Mouse (Mus musculus) spleen, adult 2 months (tissue): ENCODE data around the gene Cacna1a.

ENCODE experiments used
- CTCF ChIP-seq: fragments of 200-500 bp; IDR thresholded peaks from 2 replicates; pipeline ENCODE4 v1.5.1; 2011; ENCODE audit warnings: mild to moderate bottlenecking, inconsistent platforms; ENCODE audit not compliant: insufficient read depth, insufficient read length, insufficient replicate concordance; ENCODE audit errors: extremely low read depth
- POLR2A ChIP-seq: fragments of 200-500 bp; IDR thresholded peaks from 2 replicates; pipeline ENCODE4 v1.6.1; 2011; ENCODE audit warnings: low read depth, low read length, inconsistent platforms

DNA sequence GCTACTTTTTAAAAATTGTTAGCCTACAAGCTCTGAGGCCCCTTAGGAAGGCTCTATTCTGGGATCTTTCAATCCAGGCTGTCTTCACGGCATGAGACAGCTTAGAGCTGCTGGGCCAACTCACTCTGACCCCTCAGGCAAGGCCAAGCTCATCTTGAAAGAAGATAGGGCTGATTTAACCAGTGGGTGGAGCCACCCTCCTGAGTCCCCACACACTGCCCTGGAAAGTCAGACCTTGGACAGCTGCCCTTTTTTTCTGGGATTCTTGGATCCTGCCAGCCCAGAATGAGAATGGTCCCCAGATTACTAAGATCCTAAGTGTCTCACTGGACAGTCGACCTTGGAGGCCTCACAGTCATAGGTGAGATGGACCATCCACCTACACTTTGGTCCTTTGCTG, 47.6 kb upstream of the Cacna1a start:
- TF ChIP-seq POLR2A (no peak), CTCF (no peak)
